Mouse (Mus musculus): Measurements from ENCODE around the gene Ccdc171. TPM values are rescaled to one million over a fixed set of nuclear protein-coding genes. Genes with fewer than 3 reads are reported as not detected.
A peak's percentile ranks its signal among the peaks of the same experiment; 100 is the strongest.
"Not testable (repeated sequence)": the region's sequence is repeated elsewhere in the genome, so short reads cannot be mapped to it uniquely, and the experiment has no call there.

Ccdc171 gene
- total and polyA plus RNA-seq, 2 experiments from 2014 or later, result 2.0 to 3.2 TPM

GRCm38 (mm10) chr4:83525690-83526055, 328 bp downstream of the Ccdc171 start:
- Histone ChIP-seq H3K9ac (replicated peaks; ENCODE audit: low read length) (peak overlapping the region; percentile 62), H3K9me3 (ENCODE audit: low read length) (no peaks in the 10 kb centered on the region), H3K4me3 (ENCODE audit: low read length) (peak overlapping the region; percentile 74), H3K36me3 (ENCODE audit: insufficient read depth, low read length) (no peaks in the 10 kb centered on the region), H3K27ac (peak overlapping the region; percentile 95; the same call in 1 of the 2 replicates), H3K4me1 (ENCODE audit: insufficient read depth, low read length) (no peaks in the 10 kb centered on the region), H3K4me2 (ENCODE audit: low read depth, low read length) (peak overlapping the region; percentile 94), H3K27me3 (ENCODE audit: insufficient read depth, low read length) (no peaks in the 10 kb centered on the region)
- no peak for TF ChIP-seq CTCF (IDR thresholded peaks at IDR 0.05; ENCODE audit: low read depth)
- DNase-seq (ENCODE audit: low spot score), result peak; percentile 46
- under 1% methylated on average over 18 of the region's 18 CpGs for WGBS
- ATAC-seq, result peak; percentile 64

GRCm38 (mm10) chr4:83526270-83526987, 1.1 kb downstream of the Ccdc171 start:
- no peaks in the 10 kb centered on the region for H3K27me3 ChIP-seq (ENCODE audit: insufficient read depth, low read length)
- H3K4me3 ChIP-seq (ENCODE audit: low read length), result peak overlapping the region; percentile 74
- WGBS, result 13% methylated on average over 13 of the region's 13 CpGs
- H3K4me2 ChIP-seq (ENCODE audit: low read depth, low read length), result peak overlapping the region; percentile 94
- no peak overlapping the region for H3K27ac ChIP-seq
- H3K9me3 ChIP-seq (ENCODE audit: low read length), result no peaks in the 10 kb centered on the region
- DNase-seq (ENCODE audit: low spot score) (peak; percentile 26), ATAC-seq (no peak)
- no peaks in the 10 kb centered on the region for H3K4me1 ChIP-seq (ENCODE audit: insufficient read depth, low read length)
- H3K36me3 ChIP-seq (ENCODE audit: insufficient read depth, low read length), result no peaks in the 10 kb centered on the region
- H3K9ac ChIP-seq (replicated peaks; ENCODE audit: low read length), result no peak overlapping the region
- TF ChIP-seq CTCF (IDR thresholded peaks at IDR 0.05; ENCODE audit: low read depth), result no peak

- TF ChIP-seq CTCF (IDR thresholded peaks at IDR 0.05; ENCODE audit: low read depth), result no peak
- H3K4me1 ChIP-seq (ENCODE audit: insufficient read depth, low read length), result no peaks in the 10 kb centered on the region
- H3K36me3 ChIP-seq (ENCODE audit: insufficient read depth, low read length), result no peaks in the 10 kb centered on the region
- ATAC-seq, result no peak
- no peak overlapping the region for H3K4me3 ChIP-seq (ENCODE audit: low read length)
- no peak overlapping the region for H3K27ac ChIP-seq
- H3K9me3 ChIP-seq (ENCODE audit: low read length), result no peaks in the 10 kb centered on the region
- 69% methylated on average over 6 of the region's 6 CpGs for WGBS
- H3K9ac ChIP-seq (replicated peaks; ENCODE audit: low read length), result no peak overlapping the region
- no peak for DNase-seq (ENCODE audit: low spot score)
- H3K27me3 ChIP-seq (ENCODE audit: insufficient read depth, low read length), result no peaks in the 10 kb centered on the region
- no peak overlapping the region for H3K4me2 ChIP-seq (ENCODE audit: low read depth, low read length)
Measured at GRCm38 (mm10) chr4:83526988-83527334, 1.6 kb downstream of the Ccdc171 start.

GRCm38 (mm10) chr4:83527921-83528320, 2.6 kb downstream of the Ccdc171 start:
- ATAC-seq (no peak), DNase-seq (ENCODE audit: low spot score) (peak; percentile 44)
- Histone ChIP-seq H3K9me3 (ENCODE audit: low read length) (no peaks in the 10 kb centered on the region), H3K27me3 (ENCODE audit: insufficient read depth, low read length) (no peaks in the 10 kb centered on the region), H3K4me1 (ENCODE audit: insufficient read depth, low read length) (no peaks in the 10 kb centered on the region), H3K27ac (no peak overlapping the region), H3K4me2 (ENCODE audit: low read depth, low read length) (no peak overlapping the region), H3K4me3 (ENCODE audit: low read length) (no peak overlapping the region), H3K9ac (replicated peaks; ENCODE audit: low read length) (no peak overlapping the region), H3K36me3 (ENCODE audit: insufficient read depth, low read length) (no peaks in the 10 kb centered on the region)
- peak; percentile 55 for TF ChIP-seq CTCF (IDR thresholded peaks at IDR 0.05; ENCODE audit: low read depth)

DNA sequence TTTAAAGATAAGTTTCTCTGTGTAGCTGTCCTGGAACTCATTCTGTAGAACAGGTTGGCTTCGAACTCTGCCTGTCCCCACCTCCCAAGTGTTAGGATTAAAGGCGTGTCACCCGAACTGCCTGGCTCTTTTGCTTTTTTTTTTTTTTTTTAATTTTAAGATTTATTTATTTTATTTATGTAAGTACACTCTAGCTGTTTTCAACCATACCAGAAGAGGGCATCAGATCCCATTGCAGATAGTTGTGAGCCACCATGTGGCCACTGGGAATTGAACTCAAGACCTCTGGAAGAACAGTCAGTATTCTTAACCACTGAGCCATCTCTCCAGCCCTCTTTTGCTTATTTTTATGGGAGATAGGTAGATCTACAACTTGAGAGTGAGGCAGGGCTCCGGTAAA, 4.7 kb downstream of the Ccdc171 start:
- not testable (repeated sequence) for DNase-seq (ENCODE audit: low spot score); H3K27me3 ChIP-seq (ENCODE audit: insufficient read depth, low read length); H3K4me1 ChIP-seq (ENCODE audit: insufficient read depth, low read length); H3K27ac ChIP-seq; H3K4me2 ChIP-seq (ENCODE audit: low read depth, low read length); H3K9ac ChIP-seq (replicated peaks; ENCODE audit: low read length); ATAC-seq; H3K9me3 ChIP-seq (ENCODE audit: low read length); H3K4me3 ChIP-seq (ENCODE audit: low read length); H3K36me3 ChIP-seq (ENCODE audit: insufficient read depth, low read length)
- 89% methylated on average over 4 of the region's 4 CpGs for WGBS

DNA sequence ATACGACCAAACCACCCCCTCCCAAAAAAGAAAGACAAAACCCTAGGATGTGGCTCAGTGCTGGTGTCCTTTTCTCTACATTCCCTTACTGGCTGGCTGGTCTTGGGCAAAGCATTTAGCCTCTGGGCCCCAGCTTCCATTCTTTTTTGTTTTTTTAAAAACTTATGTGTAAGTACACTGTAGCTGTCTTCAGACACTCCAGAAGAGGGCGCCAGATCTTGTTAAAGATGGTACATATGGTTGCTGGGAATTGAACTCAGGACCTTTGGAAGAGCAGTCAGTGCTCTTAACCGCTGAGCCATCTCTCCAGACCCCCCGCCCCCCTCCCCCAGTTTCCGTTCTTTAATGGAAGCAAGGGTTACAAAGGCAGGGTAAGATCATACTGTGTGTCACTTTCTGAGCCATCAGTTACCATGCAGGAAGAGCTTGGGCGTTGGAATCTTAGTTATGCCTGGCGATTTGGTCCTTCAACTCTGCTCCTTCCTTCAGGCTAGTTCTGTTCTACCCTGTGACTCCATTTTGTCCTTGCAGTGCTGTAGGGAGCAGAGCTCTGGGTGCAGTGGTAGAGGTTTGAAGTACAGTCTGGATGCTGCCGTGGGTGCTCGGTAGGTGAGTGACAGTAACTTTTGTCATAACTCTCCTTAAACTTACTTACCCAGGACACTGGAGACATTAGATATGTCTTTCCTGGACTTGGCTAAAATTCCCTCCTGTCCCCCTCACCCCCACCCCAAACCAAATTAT, 8.0 kb downstream of the Ccdc171 start:
- H3K9ac ChIP-seq (replicated peaks; ENCODE audit: low read length), result no peak overlapping the region
- H3K36me3 ChIP-seq (ENCODE audit: insufficient read depth, low read length), result no peaks in the 10 kb centered on the region
- H3K27ac ChIP-seq, result no peak overlapping the region
- no peak for TF ChIP-seq CTCF (IDR thresholded peaks at IDR 0.05; ENCODE audit: low read depth)
- H3K4me3 ChIP-seq (ENCODE audit: low read length), result no peak overlapping the region
- H3K4me2 ChIP-seq (ENCODE audit: low read depth, low read length), result no peak overlapping the region
- WGBS, result 87% methylated on average over 9 of the region's 9 CpGs
- no peaks in the 10 kb centered on the region for H3K27me3 ChIP-seq (ENCODE audit: insufficient read depth, low read length)
- ATAC-seq, result no peak
- no peaks in the 10 kb centered on the region for H3K4me1 ChIP-seq (ENCODE audit: insufficient read depth, low read length)
- DNase-seq (ENCODE audit: low spot score), result no peak
- no peaks in the 10 kb centered on the region for H3K9me3 ChIP-seq (ENCODE audit: low read length)

DNA sequence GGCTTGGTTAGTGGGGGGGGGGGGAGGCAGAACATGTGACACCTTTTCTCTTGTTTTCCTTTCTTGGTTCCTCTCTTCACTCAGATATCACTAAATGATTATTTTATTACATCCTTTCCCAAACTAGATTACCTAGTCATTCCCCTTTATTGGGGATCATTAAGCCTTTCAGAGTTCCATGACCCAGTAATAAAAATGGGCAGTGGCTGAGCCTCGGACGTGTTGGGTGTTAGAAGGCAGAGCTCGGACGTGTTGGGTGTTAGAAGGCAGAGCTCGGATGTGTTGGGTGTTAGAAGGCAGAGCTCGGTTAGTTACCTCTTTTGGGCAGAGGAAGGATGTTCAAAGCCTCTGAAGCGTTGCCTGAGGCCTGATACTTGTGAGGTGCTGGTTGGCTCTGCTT, 8.7 kb downstream of the Ccdc171 start:
- no peaks in the 10 kb centered on the region for H3K4me1 ChIP-seq (ENCODE audit: insufficient read depth, low read length)
- DNase-seq (ENCODE audit: low spot score), result no peak
- 87% methylated on average over 7 of the region's 7 CpGs for WGBS

More for the DNA sequence above, 8.7 kb downstream of the Ccdc171 start:
- Histone ChIP-seq H3K9ac (replicated peaks; ENCODE audit: low read length) (no peak overlapping the region), H3K27me3 (ENCODE audit: insufficient read depth, low read length) (no peaks in the 10 kb centered on the region), H3K4me3 (ENCODE audit: low read length) (no peak overlapping the region), H3K27ac (no peak overlapping the region), H3K4me2 (ENCODE audit: low read depth, low read length) (no peak overlapping the region), H3K36me3 (ENCODE audit: insufficient read depth, low read length) (no peaks in the 10 kb centered on the region), H3K9me3 (ENCODE audit: low read length) (no peaks in the 10 kb centered on the region)
- TF ChIP-seq CTCF (IDR thresholded peaks at IDR 0.05; ENCODE audit: low read depth), result no peak
- ATAC-seq, result no peak

Measured in hindbrain, postnatal 0 days (tissue).